Mouse (Mus musculus) heart, postnatal 0 days (tissue): ENCODE measurements at regions not wholly inside any gene's neighbourhood (a gene's known extent, or its start where the extent isn't known, plus 50 kb on each side); places are given as distances from the start of the nearest gene placed in this dataset.

Experiments
- CTCF ChIP-seq: IDR thresholded peaks from 2 replicates; pipeline ENCODE4 v1.5.1; 2016; ENCODE audit warnings: antibody characterized with exemption, control low read depth, low read depth
- EP300 ChIP-seq: IDR thresholded peaks from 2 replicates; pipeline ENCODE4 v1.6.1; 2016; ENCODE audit warnings: antibody characterized with exemption, low read depth

GRCm38 (mm10) chr15:87859069-87859468 lies 315.0 kb downstream of the Fam19a5 start:
- TF ChIP-seq CTCF (no peak), EP300 (no peak)
